Comparison of ENCODE assay signal across 26 mouse cellular contexts in genomic region chr1:88286887-88287696, GRCm38 (mm10). TPM values are rescaled to one million over a fixed set of nuclear protein-coding genes. Genes with fewer than 3 reads are reported as not detected.
DNase-seq lines count a peak whose midpoint lies in the region; ATAC-seq and TF ChIP-seq lines count a peak whose summit lies in the region.
"Had no signal": no experiment of that assay in that cellular context is flagged by ENCODE, and none has a peak within 500 bp of the region (broad histone marks: within the 10 kb centered on the region; RNA-seq: fewer than 3 reads in every experiment).

No protein-coding gene starts in this region.

- no peak overlapping the region for H3K9ac ChIP-seq in liver, embryonic 11.5 days (ENCODE audit: low read depth, low read length)
- no peak overlapping the region for H3K9ac ChIP-seq in stomach, postnatal 0 days (ENCODE audit: low read length)
- H3K9ac ChIP-seq: heart, embryonic 13.5 days; hindbrain, embryonic 12.5 days; liver, embryonic 13.5 days; neural tube, embryonic 15.5 days had no signal

- DNase-seq in gastrocnemius, adult 2 months, result peak; percentile 18
- DNase-seq in gastrocnemius, postnatal 10 days, result no peak
- DNase-seq in liver, result peak; percentile 5
- no peak for DNase-seq in liver, embryonic 11.5 days (ENCODE audit: low spot score)
- DNase-seq in thymus, postnatal 14 days, result peak; percentile 16
- no peak for DNase-seq in thymus, adult 18-20 months
- no peak for DNase-seq in stomach, postnatal 0 days (ENCODE audit: low spot score)
- no peak for DNase-seq in B cell, adult 2 months
- DNase-seq: cerebellum, adult 11 months; liver, embryonic 13.5 days had no signal

- H3K27ac ChIP-seq in gastrocnemius, adult 2 months, result no peak overlapping the region
- H3K27ac ChIP-seq in liver, embryonic 11.5 days (ENCODE audit: low read depth, low read length), result no peak overlapping the region
- H3K27ac ChIP-seq in stomach, postnatal 0 days (replicated peaks), result no peak overlapping the region
- H3K27ac ChIP-seq: forebrain, embryonic 10.5 days; heart, embryonic 13.5 days; hindbrain, embryonic 12.5 days; limb, embryonic 10.5 days; liver, embryonic 13.5 days; macrophage; midbrain, embryonic 10.5 days; neural tube, embryonic 15.5 days had no signal

- no peaks in the 10 kb centered on the region for H3K27me3 ChIP-seq in liver, embryonic 11.5 days (replicated peaks; ENCODE audit: control insufficient read depth, insufficient read depth, low read length)
- no peaks in the 10 kb centered on the region for H3K27me3 ChIP-seq in stomach, postnatal 0 days (ENCODE audit: control insufficient read depth, insufficient read depth, low read length)
- H3K27me3 ChIP-seq: heart, embryonic 13.5 days; hindbrain, embryonic 12.5 days; liver, embryonic 13.5 days; neural tube, embryonic 15.5 days had no signal

- no peak overlapping the region for H3K4me2 ChIP-seq in liver, embryonic 11.5 days
- no peak overlapping the region for H3K4me2 ChIP-seq in stomach, postnatal 0 days (replicated peaks; ENCODE audit: low read depth)
- H3K4me2 ChIP-seq: heart, embryonic 13.5 days; hindbrain, embryonic 12.5 days; liver, embryonic 13.5 days; neural tube, embryonic 15.5 days had no signal

- no peak for ATAC-seq in liver, embryonic 11.5 days (replicated peaks; ENCODE audit: low FRiP score)
- ATAC-seq in stomach, postnatal 0 days (ENCODE audit: low FRiP score, low TSS enrichment), result peak; percentile 3; the same call in 1 of the 2 replicates
- ATAC-seq: forebrain, embryonic 16.5 days; midbrain, embryonic 16.5 days had no signal

- WGBS in liver, embryonic 11.5 days, result 69% methylated on average over 13 of the region's 13 CpGs
- 72% methylated on average over 13 of the region's 13 CpGs for whole genome bisulfite sequencing in stomach, postnatal 0 days

- peaks cover 74% of the 10 kb centered on the region for H3K9me3 ChIP-seq in liver, embryonic 11.5 days (ENCODE audit: control insufficient read depth, low read length)
- H3K9me3 ChIP-seq in stomach, postnatal 0 days (ENCODE audit: control insufficient read depth, low read length), result 0 out of 2 replicates have a peak, but pooled peaks cover 9% of the 10 kb centered on the region
- H3K9me3 ChIP-seq: G1E had no signal

- H3K36me3 ChIP-seq in liver, embryonic 11.5 days (ENCODE audit: control insufficient read depth, insufficient read depth, low read length), result no peaks in the 10 kb centered on the region
- no peaks in the 10 kb centered on the region for H3K36me3 ChIP-seq in stomach, postnatal 0 days (ENCODE audit: control insufficient read depth, insufficient read depth, low read length)
- H3K36me3 ChIP-seq: forebrain, embryonic 10.5 days; G1E; heart, embryonic 13.5 days; hindbrain, embryonic 12.5 days; limb, embryonic 10.5 days; liver, embryonic 13.5 days; midbrain, embryonic 10.5 days; neural tube, embryonic 15.5 days had no signal

- H3K4me1 ChIP-seq in liver, embryonic 11.5 days (replicated peaks; ENCODE audit: control insufficient read depth, insufficient read depth, low read length), result no peaks in the 10 kb centered on the region
- no peaks in the 10 kb centered on the region for H3K4me1 ChIP-seq in stomach, postnatal 0 days (replicated peaks; ENCODE audit: control insufficient read depth, insufficient read depth)
- H3K4me1 ChIP-seq: forebrain, embryonic 10.5 days; heart, embryonic 13.5 days; hindbrain, embryonic 12.5 days; limb, embryonic 10.5 days; liver, embryonic 13.5 days; midbrain, embryonic 10.5 days; neural tube, embryonic 15.5 days had no signal

- H3K4me3 ChIP-seq in gastrocnemius, adult 2 months, result no peak overlapping the region
- H3K4me3 ChIP-seq in liver, embryonic 11.5 days (ENCODE audit: low read depth, low read length), result no peak overlapping the region
- H3K4me3 ChIP-seq in stomach, postnatal 0 days (ENCODE audit: low read depth, low read length), result no peak overlapping the region
- H3K4me3 ChIP-seq: forebrain, embryonic 10.5 days; heart, embryonic 13.5 days; hindbrain, embryonic 12.5 days; limb, embryonic 10.5 days; liver, embryonic 13.5 days; midbrain, embryonic 10.5 days; neural tube, embryonic 15.5 days had no signal

- intact Hi-C loops in gastrocnemius, adult 2 months (cut with DNase I), result no loop called here

- no peak for TF ChIP-seq CTCF in gastrocnemius, adult 2 months (IDR thresholded peaks at IDR 0.05)
- TF ChIP-seq CTCF in stomach, postnatal 0 days (IDR thresholded peaks at IDR 0.05; ENCODE audit: low read depth), result no peak

- TF ChIP-seq EP300 in stomach, postnatal 0 days (optimal IDR thresholded peaks at IDR 0.05), result no peak

RNA-seq across cellular contexts. Expression of gene Trpm8, which starts 9.6 kb away (rescaled TPM):
- total RNA-seq in gastrocnemius, adult 2 months (2021), result not detected
- total RNA-seq in gastrocnemius, postnatal 10 days (2021), result not detected
- not detected in 2 replicates for polyA plus RNA-seq in liver, embryonic 11.5 days (2014; fragmentation: Nextera tagmentation; extraction: Ambion mirVana)
- polyA plus RNA-seq in stomach, postnatal 0 days (2015; fragmentation: Nextera tagmentation; extraction: Ambion mirVana), result 0.02 and 0.06 TPM in 2 replicates
- total RNA-seq: adrenal gland, adult 2 months; G1E; gastrocnemius, postnatal 4 days; heart, postnatal 25 days had no signal
- polyA plus RNA-seq: adrenal gland, adult 2 months; embryonic facial prominence, embryonic 11.5 days; forebrain, embryonic 10.5 days; G1E; hindbrain, embryonic 12.5 days; limb, embryonic 10.5 days; liver, embryonic 13.5 days; lung, adult 2 months; macrophage; midbrain, embryonic 10.5 days; thymus, postnatal 0 days had no signal

RNA-seq across cellular contexts. Expression of gene Hjurp, which starts 9.7 kb away (rescaled TPM):
- total RNA-seq in gastrocnemius, adult 2 months (2021), result 1 to 10 TPM; 6.1 to 6.6 TPM
- total RNA-seq in gastrocnemius, postnatal 10 days (2021), result 10 to 100 TPM; 29.0 to 47.9 TPM
- polyA plus RNA-seq in liver, embryonic 11.5 days (2014; fragmentation: Nextera tagmentation; extraction: Ambion mirVana), result 146 and 168 TPM in 2 replicates
- polyA plus RNA-seq in stomach, postnatal 0 days (2015; fragmentation: Nextera tagmentation; extraction: Ambion mirVana), result 30.0 and 34.1 TPM in 2 replicates

Comparison
In these comparisons a context has a peak if more than half of its experiments do, and no peak if none do; other contexts are left out.
1. DNase-seq: peak in gastrocnemius, adult 2 months (single experiment), liver (single experiment) and thymus, postnatal 14 days (single experiment); none in gastrocnemius, postnatal 10 days (single experiment), liver, embryonic 11.5 days (single experiment), thymus, adult 18-20 months (0 of 2), stomach, postnatal 0 days (single experiment) and B cell, adult 2 months (0 of 2).